Mouse (Mus musculus): ENCODE results near the gene Rnf39. TPM values are rescaled to one million over a fixed set of nuclear protein-coding genes. Genes with fewer than 3 reads are reported as not detected.

Rnf39 gene
- polyA plus RNA-seq, 1 experiment from 2014 or later: 2.2 TPM

DNA sequence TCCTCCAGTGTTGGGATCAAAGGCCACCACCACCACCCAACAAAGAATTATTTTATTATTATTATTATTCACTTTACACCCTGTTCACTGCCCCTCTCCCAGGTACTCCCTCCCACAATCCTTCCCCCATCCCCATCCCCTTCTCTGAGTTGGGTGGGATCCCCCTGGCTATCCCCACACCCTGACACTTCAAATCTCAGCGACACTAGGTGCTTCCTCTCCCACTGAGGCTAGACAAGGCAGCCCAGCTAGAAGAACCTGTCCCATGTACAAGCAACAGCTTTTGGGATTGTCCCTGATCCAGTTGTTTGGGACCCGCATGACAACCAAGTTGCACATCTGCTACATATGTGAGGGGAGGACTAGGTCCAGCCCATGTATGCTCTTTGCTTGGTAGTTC, 9.9 kb downstream of the Rnf39 start:
- H3K9me3 ChIP-seq (ENCODE audit: control insufficient read depth): no peaks in the 10 kb centered on the region
- no peaks in the 10 kb centered on the region for H3K27me3 ChIP-seq (replicated peaks; ENCODE audit: control insufficient read depth, insufficient read depth, low read length)
- H3K4me3 ChIP-seq (ENCODE audit: low read depth, low read length): no peak overlapping the region
- H3K4me1 ChIP-seq (replicated peaks; ENCODE audit: control insufficient read depth, insufficient read depth, low read length): peaks cover 3% of the 10 kb centered on the region; the same call in 1 of the 2 replicates
- no peak for ATAC-seq
- H3K27ac ChIP-seq (ENCODE audit: low read depth, low read length): no peak overlapping the region
- no peak overlapping the region for H3K9ac ChIP-seq (ENCODE audit: low read depth, low read length)
- no peak overlapping the region for H3K4me2 ChIP-seq (replicated peaks; ENCODE audit: low read depth)
- 88% methylated on average over 2 of the region's 2 CpGs for WGBS
- TF ChIP-seq CTCF (IDR thresholded peaks at IDR 0.05; ENCODE audit: low read depth): no peak
- H3K36me3 ChIP-seq (ENCODE audit: control insufficient read depth, insufficient read depth): peaks cover 23% of the 10 kb centered on the region

DNA sequence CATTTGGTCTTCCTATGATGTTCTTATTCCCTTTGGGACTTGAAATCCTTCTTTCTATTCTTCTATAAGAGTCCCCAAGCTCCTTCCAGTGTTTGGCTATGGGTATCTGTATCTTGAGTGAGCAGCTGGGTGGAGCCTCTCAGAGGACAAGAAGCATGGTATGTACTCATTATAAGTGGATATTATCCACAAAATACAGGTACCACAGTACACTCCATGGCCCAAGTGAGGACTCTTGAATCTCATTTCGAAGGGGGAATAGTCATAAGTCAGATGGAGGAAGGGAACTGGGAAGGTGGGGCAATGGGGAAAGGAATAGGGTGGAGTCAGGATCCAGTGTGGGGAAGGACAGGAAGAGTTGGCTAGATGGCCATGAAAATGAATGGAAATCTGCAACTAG, 10.3 kb downstream of the Rnf39 start:
- ATAC-seq: no peak
- Histone ChIP-seq H3K4me3 (ENCODE audit: low read depth, low read length) (no peak overlapping the region), H3K4me2 (replicated peaks; ENCODE audit: low read depth) (no peak overlapping the region), H3K9ac (ENCODE audit: low read depth, low read length) (no peak overlapping the region), H3K27ac (ENCODE audit: low read depth, low read length) (no peak overlapping the region), H3K4me1 (replicated peaks; ENCODE audit: control insufficient read depth, insufficient read depth, low read length) (peaks cover 4% of the 10 kb centered on the region; the same call in 1 of the 2 replicates), H3K9me3 (ENCODE audit: control insufficient read depth) (no peaks in the 10 kb centered on the region), H3K36me3 (ENCODE audit: control insufficient read depth, insufficient read depth) (peaks cover 23% of the 10 kb centered on the region), H3K27me3 (replicated peaks; ENCODE audit: control insufficient read depth, insufficient read depth, low read length) (no peaks in the 10 kb centered on the region)
- 97% methylated on average over 1 of the region's 1 CpGs for WGBS
- no peak for TF ChIP-seq CTCF (IDR thresholded peaks at IDR 0.05; ENCODE audit: low read depth)

DNA sequence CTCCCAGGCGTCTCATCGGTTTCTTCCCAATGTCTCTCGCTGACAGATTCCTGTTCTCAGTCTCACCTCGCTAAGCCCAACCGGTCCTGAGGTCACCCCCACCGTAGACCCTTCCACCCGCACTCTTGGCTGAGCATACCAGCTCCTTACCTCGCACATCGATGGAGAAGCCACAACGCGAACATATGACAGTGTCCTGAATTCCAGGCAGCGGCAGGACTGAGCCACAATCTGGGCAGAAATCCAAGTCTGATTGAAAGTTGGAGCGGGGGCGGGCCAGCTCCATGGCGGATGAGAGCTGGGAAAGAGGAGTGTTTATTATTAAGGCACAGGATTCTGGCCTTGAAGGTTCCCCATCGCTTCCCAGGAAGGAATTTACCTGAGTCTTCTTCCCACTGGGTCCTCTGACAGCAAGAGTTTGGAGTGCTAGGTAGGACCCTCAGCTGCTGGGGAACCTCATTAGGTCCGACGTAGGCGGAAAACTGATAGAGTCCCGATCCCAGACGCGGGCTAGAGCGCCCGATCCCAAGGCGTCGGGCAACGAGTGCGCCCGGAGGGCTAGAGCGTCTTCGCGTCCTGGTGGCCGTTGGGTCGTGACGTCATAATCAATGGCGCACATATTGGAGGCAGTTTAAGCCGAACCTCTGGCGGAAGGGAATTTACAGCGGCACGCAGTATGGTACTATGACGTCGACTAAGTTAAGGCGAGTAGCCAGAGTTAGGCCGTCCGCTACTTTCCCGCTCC, 15.5 kb downstream of the Rnf39 start, which contains the start of the genes Znrd1 and Znrd1as:
Gene Znrd1, minus strand, starts transcription at position 561 of the 745 bp plus-strand sequence.
Gene Znrd1as, plus strand, starts transcription at position 594 of the 745 bp plus-strand sequence.
- Histone ChIP-seq H3K4me2 (replicated peaks; ENCODE audit: low read depth) (peak within 1 kb of the TSS; percentile 75), H3K4me1 (replicated peaks; ENCODE audit: control insufficient read depth, insufficient read depth, low read length) (peaks cover 4% of the 10 kb centered on the region; the same call in 1 of the 2 replicates), H3K36me3 (ENCODE audit: control insufficient read depth, insufficient read depth) (peaks cover 13% of the 10 kb centered on the region), H3K27ac (ENCODE audit: low read depth, low read length) (peak within 1 kb of the TSS; percentile 47), H3K9ac (ENCODE audit: low read depth, low read length) (peak within 1 kb of the TSS; percentile 74), H3K9me3 (ENCODE audit: control insufficient read depth) (no peaks in the 10 kb centered on the region), H3K4me3 (ENCODE audit: low read depth, low read length) (peak within 1 kb of the TSS; percentile 56), H3K27me3 (replicated peaks; ENCODE audit: control insufficient read depth, insufficient read depth, low read length) (no peaks in the 10 kb centered on the region)
- peak; percentile 99 for ATAC-seq
- TF ChIP-seq CTCF (IDR thresholded peaks at IDR 0.05; ENCODE audit: low read depth): no peak; the same call in 1 of the 2 replicates
- under 1% methylated on average over 46 of the region's 46 CpGs for WGBS

DNA sequence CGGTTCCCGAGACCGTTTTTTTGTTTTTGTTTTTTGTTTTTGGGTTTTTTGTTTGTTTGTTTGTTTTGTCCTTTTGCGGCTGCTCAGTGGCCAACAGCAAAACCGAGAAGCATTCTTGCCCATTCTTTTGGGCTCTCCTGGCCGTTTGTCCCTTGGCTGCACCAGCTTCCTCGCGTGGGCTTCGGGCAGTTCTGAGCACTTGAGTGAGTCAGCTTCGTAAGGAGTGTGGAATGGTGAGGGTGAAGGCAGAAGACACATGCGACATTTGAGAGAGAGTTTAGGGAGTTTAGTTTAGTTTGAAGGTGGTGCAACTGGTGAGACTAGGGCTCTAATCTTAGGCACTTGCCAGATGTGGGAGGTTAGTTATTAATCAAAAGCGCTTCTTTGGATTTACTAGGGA, 16.2 kb downstream of the Rnf39 start:
- peak overlapping the region; percentile 75 for H3K4me2 ChIP-seq (replicated peaks; ENCODE audit: low read depth)
- H3K4me1 ChIP-seq (replicated peaks; ENCODE audit: control insufficient read depth, insufficient read depth, low read length): peaks cover 4% of the 10 kb centered on the region; the same call in 1 of the 2 replicates
- H3K4me3 ChIP-seq (ENCODE audit: low read depth, low read length): peak overlapping the region; percentile 56
- 8% methylated on average over 12 of the region's 12 CpGs for WGBS
- no peaks in the 10 kb centered on the region for H3K9me3 ChIP-seq (ENCODE audit: control insufficient read depth)
- peak overlapping the region; percentile 74 for H3K9ac ChIP-seq (ENCODE audit: low read depth, low read length)
- peak overlapping the region; percentile 47 for H3K27ac ChIP-seq (ENCODE audit: low read depth, low read length)
- ATAC-seq: no peak
- no peaks in the 10 kb centered on the region for H3K27me3 ChIP-seq (replicated peaks; ENCODE audit: control insufficient read depth, insufficient read depth, low read length)
- peaks cover 9% of the 10 kb centered on the region for H3K36me3 ChIP-seq (ENCODE audit: control insufficient read depth, insufficient read depth)
- no peak for TF ChIP-seq CTCF (IDR thresholded peaks at IDR 0.05; ENCODE audit: low read depth)

DNA sequence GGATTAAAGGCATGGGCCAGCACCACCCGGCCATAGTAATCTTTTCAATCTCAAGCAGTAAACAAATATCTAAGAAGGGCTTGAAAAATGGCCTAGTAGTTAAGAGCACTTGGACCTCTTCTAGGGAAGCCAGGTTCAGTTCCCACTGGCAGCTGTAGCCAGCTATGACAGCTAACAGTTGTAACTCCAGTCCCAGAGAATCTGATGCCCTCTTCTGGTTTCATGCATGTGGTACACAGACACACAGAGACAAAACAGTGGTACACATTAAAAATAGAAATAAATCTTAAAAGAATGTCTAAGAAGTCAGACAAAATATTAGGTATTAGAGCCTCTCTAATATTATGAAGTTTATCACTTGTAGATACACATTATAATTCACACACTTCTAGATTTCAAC, 18.4 kb downstream of the Rnf39 start:
- peaks cover 1% of the 10 kb centered on the region; the same call in 1 of the 2 replicates for H3K36me3 ChIP-seq (ENCODE audit: control insufficient read depth, insufficient read depth)
- H3K27me3 ChIP-seq (replicated peaks; ENCODE audit: control insufficient read depth, insufficient read depth, low read length): no peaks in the 10 kb centered on the region
- H3K9ac ChIP-seq (ENCODE audit: low read depth, low read length): no peak overlapping the region
- WGBS: 48% methylated on average over 1 of the region's 1 CpGs
- H3K9me3 ChIP-seq (ENCODE audit: control insufficient read depth): no peaks in the 10 kb centered on the region
- TF ChIP-seq CTCF (IDR thresholded peaks at IDR 0.05; ENCODE audit: low read depth): peak; percentile 29
- H3K4me2 ChIP-seq (replicated peaks; ENCODE audit: low read depth): no peak overlapping the region
- peaks cover 4% of the 10 kb centered on the region; the same call in 1 of the 2 replicates for H3K4me1 ChIP-seq (replicated peaks; ENCODE audit: control insufficient read depth, insufficient read depth, low read length)
- H3K4me3 ChIP-seq (ENCODE audit: low read depth, low read length): no peak overlapping the region
- ATAC-seq: no peak
- no peak overlapping the region for H3K27ac ChIP-seq (ENCODE audit: low read depth, low read length)

DNA sequence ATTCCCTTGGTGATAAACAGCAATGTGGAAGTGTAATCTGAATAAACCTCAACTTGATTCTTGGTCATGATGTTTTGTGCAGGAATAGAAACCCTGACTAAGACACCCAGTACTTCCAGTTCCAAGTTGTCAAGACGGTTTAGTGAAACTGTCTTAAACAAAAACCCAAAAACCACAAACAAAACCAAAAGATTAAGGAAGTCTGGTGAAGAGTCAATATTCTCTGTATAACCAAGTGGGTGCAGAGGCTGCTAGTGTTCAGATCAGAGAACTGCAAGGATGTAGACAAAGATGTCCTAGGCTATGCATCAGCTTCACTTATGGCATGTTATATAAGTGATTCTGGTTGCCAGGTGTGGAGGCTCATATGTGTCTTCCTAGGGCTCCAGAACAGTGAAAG, 24.2 kb downstream of the Rnf39 start:
- Histone ChIP-seq H3K36me3 (ENCODE audit: control insufficient read depth, insufficient read depth) (no peaks in the 10 kb centered on the region), H3K4me1 (replicated peaks; ENCODE audit: control insufficient read depth, insufficient read depth, low read length) (no peaks in the 10 kb centered on the region), H3K4me2 (replicated peaks; ENCODE audit: low read depth) (no peak overlapping the region), H3K27ac (ENCODE audit: low read depth, low read length) (no peak overlapping the region), H3K9ac (ENCODE audit: low read depth, low read length) (no peak overlapping the region), H3K9me3 (ENCODE audit: control insufficient read depth) (no peaks in the 10 kb centered on the region), H3K4me3 (ENCODE audit: low read depth, low read length) (no peak overlapping the region), H3K27me3 (replicated peaks; ENCODE audit: control insufficient read depth, insufficient read depth, low read length) (no peaks in the 10 kb centered on the region)
- 86% methylated on average over 1 of the region's 1 CpGs for WGBS
- no peak for TF ChIP-seq CTCF (IDR thresholded peaks at IDR 0.05; ENCODE audit: low read depth)
- no peak for ATAC-seq

Data from intestine, postnatal 0 days (tissue).